Mouse (Mus musculus) liver, embryonic 16.5 days (tissue): ENCODE measurements at regions not wholly inside any gene's neighbourhood (a gene's known extent, or its start where the extent isn't known, plus 50 kb on each side); places are given as distances from the start of the nearest gene placed in this dataset.

Experiments used
- ATAC-seq: fragments of 200-750 bp; cut with Nextera tagmentation; 2 replicates; pipeline ENCODE4 v1.8.0; 2017; ENCODE audit warnings: low read depth, mild to moderate bottlenecking, moderate number of reproducible peaks, moderate library complexity
- H3K27ac ChIP-seq: fragments of 300-500 bp; sonication (generic); 2 replicates; pipeline ENCODE4 v1.5.1; 2014; ENCODE audit warnings: mild to moderate bottlenecking, low read length
- H3K27me3 ChIP-seq: fragments of 300-500 bp; sonication (generic); 2 replicates; pipeline ENCODE4 v1.6.1; 2014; ENCODE audit warnings: low read depth, low read length, mixed read lengths; ENCODE audit not compliant: control insufficient read depth, insufficient read depth
- H3K36me3 ChIP-seq: fragments of 300-500 bp; sonication (generic); 2 replicates; pipeline ENCODE4 v1.6.1; 2014; ENCODE audit warnings: mild to moderate bottlenecking; ENCODE audit not compliant: control insufficient read depth, insufficient read depth
- H3K4me1 ChIP-seq: fragments of 300-500 bp; sonication (generic); 2 replicates; pipeline ENCODE4 v1.6.1; 2014; ENCODE audit warnings: low read depth, low read length, mixed read lengths; ENCODE audit not compliant: control insufficient read depth
- H3K4me2 ChIP-seq: fragments of 300-500 bp; sonication (generic); 2 replicates; pipeline ENCODE4 v1.6.1; 2014; ENCODE audit warnings: low read depth, low read length, mixed read lengths
- H3K4me3 ChIP-seq: fragments of 300-500 bp; sonication (generic); 2 replicates; pipeline ENCODE4 v1.5.1; 2014; ENCODE audit warnings: low read depth, mild to moderate bottlenecking, low read length
- H3K9ac ChIP-seq: fragments of 300-500 bp; sonication (generic); 2 replicates; pipeline ENCODE4 v1.6.1; 2014; ENCODE audit warnings: low read depth, low read length
- H3K9me3 ChIP-seq: fragments of 300-500 bp; sonication (generic); replicated peaks from 2 replicates; pipeline ENCODE4 v1.6.1; 2016; ENCODE audit warnings: low read length; ENCODE audit not compliant: control insufficient read depth
- WGBS: fragments of 180-500 bp; shearing (Covaris S2); extraction: QIAGEN DNeasy Blood & Tissue Kit; methylation state at CpG from one replicate; pipeline ENCODE4 v1.1.7; 2014; ENCODE audit not compliant: insufficient replicate concordance; 5-methylcytosine and 5-hydroxymethylcytosine counted together

- no peaks in the 10 kb centered on the region for H3K27me3 ChIP-seq
- WGBS, result 45% methylated on average over 2 of the region's 2 CpGs
These were observed 172.4 kb upstream of the Rtl1 start for GRCm38 (mm10) chr12:109772543-109772942.

GRCm38 (mm10) chr12:109773909-109774313, 173.8 kb upstream of the Rtl1 start:
- 60% methylated on average over 3 of the region's 3 CpGs for WGBS
- Histone ChIP-seq H3K27ac (no peak overlapping the region), H3K4me3 (no peak overlapping the region), H3K4me1 (no peaks in the 10 kb centered on the region), H3K9ac (no peak overlapping the region), H3K9me3 (no peaks in the 10 kb centered on the region), H3K27me3 (no peaks in the 10 kb centered on the region), H3K36me3 (no peaks in the 10 kb centered on the region), H3K4me2 (no peak overlapping the region)
- no peak for ATAC-seq

More at GRCm38 (mm10) chr12:109772543-109772942, 172.4 kb upstream of the Rtl1 start:
- no peak overlapping the region for H3K4me3 ChIP-seq
- no peaks in the 10 kb centered on the region for H3K36me3 ChIP-seq
- no peak overlapping the region for H3K27ac ChIP-seq
- no peak overlapping the region for H3K9ac ChIP-seq
- ATAC-seq, result no peak
- no peak overlapping the region for H3K4me2 ChIP-seq
- H3K9me3 ChIP-seq, result no peaks in the 10 kb centered on the region
- H3K4me1 ChIP-seq, result no peaks in the 10 kb centered on the region

GRCm38 (mm10) chr12:109798846-109799245, 198.7 kb upstream of the Rtl1 start:
- 57% methylated on average over 3 of the region's 3 CpGs for WGBS

GRCm38 (mm10) chr12:109799395-109799794, 199.3 kb upstream of the Rtl1 start:
- 38% methylated on average over 1 of the region's 1 CpGs for WGBS
- no peak overlapping the region for H3K4me2 ChIP-seq
- no peak overlapping the region for H3K9ac ChIP-seq
- no peaks in the 10 kb centered on the region for H3K27me3 ChIP-seq
- no peaks in the 10 kb centered on the region for H3K9me3 ChIP-seq
- H3K4me1 ChIP-seq, result no peaks in the 10 kb centered on the region
- no peak overlapping the region for H3K4me3 ChIP-seq
- no peak overlapping the region for H3K27ac ChIP-seq
- H3K36me3 ChIP-seq, result no peaks in the 10 kb centered on the region
- ATAC-seq, result no peak

More at GRCm38 (mm10) chr12:109798846-109799245, 198.7 kb upstream of the Rtl1 start:
- H3K4me2 ChIP-seq, result no peak overlapping the region
- no peaks in the 10 kb centered on the region for H3K27me3 ChIP-seq
- no peak overlapping the region for H3K9ac ChIP-seq
- H3K27ac ChIP-seq, result no peak overlapping the region
- no peak overlapping the region for H3K4me3 ChIP-seq
- no peak for ATAC-seq
- no peaks in the 10 kb centered on the region for H3K36me3 ChIP-seq
- no peaks in the 10 kb centered on the region for H3K4me1 ChIP-seq
- H3K9me3 ChIP-seq, result no peaks in the 10 kb centered on the region

GRCm38 (mm10) chr12:109827241-109827915, 227.2 kb upstream of the Rtl1 start:
- Histone ChIP-seq H3K27ac (no peak overlapping the region), H3K4me2 (no peak overlapping the region), H3K9ac (no peak overlapping the region), H3K9me3 (no peaks in the 10 kb centered on the region), H3K36me3 (no peaks in the 10 kb centered on the region), H3K27me3 (no peaks in the 10 kb centered on the region), H3K4me1 (no peaks in the 10 kb centered on the region), H3K4me3 (no peak overlapping the region)
- no peak for ATAC-seq
- WGBS, result 69% methylated on average over 10 of the region's 10 CpGs

GRCm38 (mm10) chr12:109830303-109831020, 230.3 kb upstream of the Rtl1 start:
- Histone ChIP-seq H3K36me3 (no peaks in the 10 kb centered on the region), H3K4me2 (no peak overlapping the region), H3K9ac (no peak overlapping the region), H3K27me3 (no peaks in the 10 kb centered on the region), H3K4me1 (no peaks in the 10 kb centered on the region), H3K4me3 (no peak overlapping the region), H3K27ac (no peak overlapping the region), H3K9me3 (no peaks in the 10 kb centered on the region)
- 33% methylated on average over 16 of the region's 16 CpGs for WGBS
- no peak for ATAC-seq

GRCm38 (mm10) chr12:109832964-109833363, 232.8 kb upstream of the Rtl1 start:
- Histone ChIP-seq H3K4me2 (no peak overlapping the region), H3K27ac (no peak overlapping the region), H3K36me3 (no peaks in the 10 kb centered on the region), H3K9me3 (no peaks in the 10 kb centered on the region), H3K4me3 (no peak overlapping the region), H3K4me1 (no peaks in the 10 kb centered on the region), H3K9ac (no peak overlapping the region), H3K27me3 (no peaks in the 10 kb centered on the region)
- no peak for ATAC-seq
- WGBS, result 65% methylated on average over 10 of the region's 10 CpGs

- 83% methylated on average over 8 of the region's 8 CpGs for WGBS
- no peak overlapping the region for H3K4me2 ChIP-seq
These were observed 236.4 kb upstream of the Rtl1 start for GRCm38 (mm10) chr12:109836521-109836920.

GRCm38 (mm10) chr12:109839126-109839587, 239.0 kb upstream of the Rtl1 start:
- no peak overlapping the region for H3K4me2 ChIP-seq
- ATAC-seq, result peak; percentile 51
- no peaks in the 10 kb centered on the region for H3K4me1 ChIP-seq
- no peak overlapping the region for H3K4me3 ChIP-seq
- H3K27me3 ChIP-seq, result no peaks in the 10 kb centered on the region
- H3K9ac ChIP-seq, result no peak overlapping the region
- H3K36me3 ChIP-seq, result no peaks in the 10 kb centered on the region
- H3K9me3 ChIP-seq, result no peaks in the 10 kb centered on the region
- no peak overlapping the region for H3K27ac ChIP-seq
- 56% methylated on average over 9 of the region's 9 CpGs for WGBS

More at GRCm38 (mm10) chr12:109836521-109836920, 236.4 kb upstream of the Rtl1 start:
- no peaks in the 10 kb centered on the region for H3K27me3 ChIP-seq
- H3K9ac ChIP-seq, result no peak overlapping the region
- ATAC-seq, result no peak
- no peak overlapping the region for H3K4me3 ChIP-seq
- H3K27ac ChIP-seq, result no peak overlapping the region
- no peaks in the 10 kb centered on the region for H3K4me1 ChIP-seq
- H3K36me3 ChIP-seq, result no peaks in the 10 kb centered on the region
- H3K9me3 ChIP-seq, result no peaks in the 10 kb centered on the region
